Mouse (Mus musculus): ENCODE data around the gene Med13l. TPM values are rescaled to one million over a fixed set of nuclear protein-coding genes. Genes with fewer than 3 reads are reported as not detected.

Med13l gene
- 100 to 1,000 TPM; 108 to 109 TPM for total RNA-seq (2021)
- long read RNA-seq, experiment 1, full-length matches to known transcripts = 1 of 15 reads
- long read RNA-seq, experiment 1, partial matches to known transcripts = 11 of 15 reads
- long read RNA-seq, experiment 1, other reads (novel, unspliced or antisense) = 3 of 15 reads
- long read RNA-seq, experiment 2, partial matches to known transcripts = 6 of 6 reads
- long read RNA-seq, experiment 2, other reads (novel, unspliced or antisense) = 0 of 6 reads

GRCm38 (mm10) chr5:118560385-118561085, at the start of gene Med13l:
TSS of gene Med13l (plus strand) at chr5:118560679.
- peak; percentile 37 to 48 for DNase-seq (ENCODE audit: low spot score in 2 of 2)

GRCm38 (mm10) chr5:118510969-118511368, 49.5 kb upstream of the Med13l start:
- no peak for DNase-seq (ENCODE audit: low spot score in 2 of 2)

GRCm38 (mm10) chr5:118513005-118513404, 47.5 kb upstream of the Med13l start:
- DNase-seq (ENCODE audit: low spot score in 2 of 2) = no peak

- peak; percentile 53 to 54 for DNase-seq (ENCODE audit: low spot score in 2 of 2)
Measured at GRCm38 (mm10) chr5:118513629-118514526, 46.6 kb upstream of the Med13l start.

GRCm38 (mm10) chr5:118514527-118514831, 46.0 kb upstream of the Med13l start:
- DNase-seq (ENCODE audit: low spot score in 2 of 2) = peak; percentile 13 to 40

- no peak for DNase-seq (ENCODE audit: low spot score in 2 of 2)
Measured at GRCm38 (mm10) chr5:118514842-118515241, 45.6 kb upstream of the Med13l start.

- peak; percentile 73 to 81 for DNase-seq (ENCODE audit: low spot score in 2 of 2)
Measured at GRCm38 (mm10) chr5:118515280-118515721, 45.2 kb upstream of the Med13l start.

- DNase-seq (ENCODE audit: low spot score in 2 of 2) = no peak
Measured at GRCm38 (mm10) chr5:118516066-118516465, 44.4 kb upstream of the Med13l start.

GRCm38 (mm10) chr5:118516470-118516869, 44.0 kb upstream of the Med13l start:
- DNase-seq (ENCODE audit: low spot score in 2 of 2) = no peak

- no peak for DNase-seq (ENCODE audit: low spot score in 2 of 2)
Measured at GRCm38 (mm10) chr5:118520457-118520856, 40.0 kb upstream of the Med13l start.

GRCm38 (mm10) chr5:118524400-118524799, 36.1 kb upstream of the Med13l start:
- no peak for DNase-seq (ENCODE audit: low spot score in 2 of 2)

GRCm38 (mm10) chr5:118525634-118526033, 34.8 kb upstream of the Med13l start:
- no peak for DNase-seq (ENCODE audit: low spot score in 2 of 2)

GRCm38 (mm10) chr5:118526504-118526903, 34.0 kb upstream of the Med13l start:
- DNase-seq (ENCODE audit: low spot score in 2 of 2) = no peak

GRCm38 (mm10) chr5:118529241-118529640, 31.2 kb upstream of the Med13l start:
- no peak for DNase-seq (ENCODE audit: low spot score in 2 of 2)

- DNase-seq (ENCODE audit: low spot score in 2 of 2) = no peak
Measured at GRCm38 (mm10) chr5:118532125-118532524, 28.4 kb upstream of the Med13l start.

GRCm38 (mm10) chr5:118532659-118533058, 27.8 kb upstream of the Med13l start:
- DNase-seq (ENCODE audit: low spot score in 2 of 2) = peak; percentile 43 to 71

GRCm38 (mm10) chr5:118534407-118534921, 26.0 kb upstream of the Med13l start:
- no peak for DNase-seq (ENCODE audit: low spot score in 2 of 2)

GRCm38 (mm10) chr5:118535130-118535529, 25.3 kb upstream of the Med13l start:
- no peak for DNase-seq (ENCODE audit: low spot score in 2 of 2)

GRCm38 (mm10) chr5:118538487-118538886, 22.0 kb upstream of the Med13l start:
- DNase-seq (ENCODE audit: low spot score in 2 of 2) = no peak

GRCm38 (mm10) chr5:118543816-118544215, 16.7 kb upstream of the Med13l start:
- no peak for DNase-seq (ENCODE audit: low spot score in 2 of 2)

GRCm38 (mm10) chr5:118550493-118550892, 10.0 kb upstream of the Med13l start:
- DNase-seq (ENCODE audit: low spot score in 2 of 2) = no peak

GRCm38 (mm10) chr5:118553290-118553689, 7.2 kb upstream of the Med13l start:
- no peak for DNase-seq (ENCODE audit: low spot score in 2 of 2)

Measured in left cerebral cortex, adult 18-20 months (tissue).